10 mouse cellular contexts compared by ENCODE assay signal in the genomic region with DNA sequence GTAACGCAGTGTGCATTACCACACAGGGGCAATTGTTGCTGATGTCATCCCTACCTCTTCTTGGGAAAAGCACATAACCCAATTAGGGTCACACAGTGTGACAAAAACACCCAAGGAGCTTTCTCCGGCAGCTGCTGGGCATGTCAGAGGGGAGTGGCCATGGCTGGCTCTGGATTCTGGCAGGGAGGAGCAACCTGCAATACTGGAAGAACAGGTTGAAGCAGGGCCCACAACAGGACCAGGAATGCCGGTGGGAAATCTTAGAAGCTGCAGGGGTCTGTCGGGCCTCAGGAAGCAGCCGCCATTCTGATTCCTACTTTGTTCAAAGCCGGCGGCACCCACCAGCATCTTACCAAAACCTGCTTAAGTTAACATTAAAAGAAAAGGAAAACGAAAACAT.
DNase-seq lines count a peak whose midpoint lies in the region; ATAC-seq and TF ChIP-seq lines count a peak whose summit lies in the region.
"Had no signal": no experiment of that assay in that cellular context is flagged by ENCODE, and none has a peak within 500 bp of the region (broad histone marks: within the 10 kb centered on the region; RNA-seq: fewer than 3 reads in every experiment).

No protein-coding gene starts in this region.

- no peak overlapping the region for H3K4me3 ChIP-seq in kidney, adult 2 months (ENCODE audit: insufficient read depth, low read depth, low read length)
- no peak overlapping the region for H3K4me3 ChIP-seq in lung, adult 2 months (replicated peaks; ENCODE audit: extremely low read depth, low read depth, low read length)
- H3K4me3 ChIP-seq: liver, embryonic 13.5 days had no signal

- WGBS in kidney, adult 2 months: 61% methylated on average over 8 of the region's 8 CpGs
- WGBS in lung, adult 2 months: 64% methylated on average over 8 of the region's 8 CpGs

- H3K4me1 ChIP-seq in kidney, adult 2 months (ENCODE audit: control insufficient read depth, insufficient read depth, low read length): 0 out of 2 replicates have a peak, but pooled peaks cover 2% of the 10 kb centered on the region
- H3K4me1 ChIP-seq in lung, adult 2 months (ENCODE audit: control insufficient read depth, insufficient read depth, low read length): no peaks in the 10 kb centered on the region
- H3K4me1 ChIP-seq: liver, embryonic 13.5 days had no signal

- ATAC-seq in granulocyte monocyte progenitor cell, adult 5-6 weeks (replicated peaks; ENCODE audit: poor library complexity, severe bottlenecking): no peak

- H3K36me3 ChIP-seq in kidney, adult 2 months (ENCODE audit: control insufficient read depth, insufficient read depth, low read length): no peaks in the 10 kb centered on the region
- H3K36me3 ChIP-seq: liver, embryonic 13.5 days had no signal

- no peak for TF ChIP-seq POLR2A in kidney, adult 2 months (IDR thresholded peaks at IDR 0.05; ENCODE audit: low read depth, low read length)
- no peak for TF ChIP-seq POLR2A in lung, adult 2 months (IDR thresholded peaks at IDR 0.05; ENCODE audit: borderline replicate concordance, extremely low read depth, low read depth, low read length)

- no peaks in the 10 kb centered on the region for H3K27me3 ChIP-seq in kidney, adult 2 months (replicated peaks; ENCODE audit: control insufficient read depth, insufficient read depth, low read length)

- no peak for TF ChIP-seq CTCF in kidney, adult 2 months (conservative IDR thresholded peaks at IDR 0.05; ENCODE audit: insufficient read depth, insufficient read length, low read depth, low read length)
- no peak for TF ChIP-seq CTCF in lung, adult 2 months (IDR thresholded peaks at IDR 0.05; ENCODE audit: insufficient read depth, low read length)

- H3K27ac ChIP-seq in kidney, adult 2 months (ENCODE audit: insufficient read depth, low read depth, low read length): no peak overlapping the region
- H3K27ac ChIP-seq: liver, embryonic 13.5 days had no signal

- peak; percentile 47 for DNase-seq in urinary bladder, postnatal 25 days (ENCODE audit: low spot score)
- DNase-seq in urinary bladder, postnatal 4 days (ENCODE audit: low spot score in 2 of 2): no peak
- DNase-seq in kidney, adult 2 months: peak; percentile 44
- peak; percentile 38 for DNase-seq in lung, adult 2 months
- no peak for DNase-seq in thymus, postnatal 0 days (ENCODE audit: low spot score)
- no peak for DNase-seq in spleen, postnatal 36 days (ENCODE audit: low spot score in 2 of 2)
- no peak for DNase-seq in cerebellum, adult 8-10 months
- DNase-seq: gastrocnemius, postnatal 36 days; liver, embryonic 13.5 days had no signal

Comparison
In these comparisons a context has a peak if more than half of its experiments do, and no peak if none do; other contexts are left out.
1. DNase-seq: peak in urinary bladder, postnatal 25 days (single experiment), kidney, adult 2 months (single experiment) and lung, adult 2 months (single experiment); none in urinary bladder, postnatal 4 days (0 of 2), thymus, postnatal 0 days (single experiment), spleen, postnatal 36 days (0 of 2) and cerebellum, adult 8-10 months (single experiment).